Mouse (Mus musculus) bone marrow macrophage, adult 2 months (primary cell): ENCODE measurements around the gene Ttc21b.

Experiments
- CTCF ChIP-seq: IDR thresholded peaks from 2 replicates; pipeline ENCODE4 v1.5.1; 2012; ENCODE audit warnings: low read depth, mild to moderate bottlenecking, low read length, moderate library complexity
- POLR2A ChIP-seq: IDR thresholded peaks from 2 replicates; pipeline ENCODE4 v1.6.1; 2012; ENCODE audit warnings: mild to moderate bottlenecking, low read depth, low read length, borderline replicate concordance

GRCm38 (mm10) chr2:66272551-66272950, 16.1 kb upstream of the Ttc21b start:
- TF ChIP-seq CTCF: no peak
- no peak for TF ChIP-seq POLR2A
